Mouse (Mus musculus): ENCODE data around the gene Ifna7.

- TF ChIP-seq CTCF (conservative IDR thresholded peaks at IDR 0.05; ENCODE audit: low read length) (no peak), POU5F1 (IDR thresholded peaks at IDR 0.05; ENCODE audit: borderline replicate concordance, low read length) (no peak)
These were observed 3.6 kb downstream of the Ifna7 start, which contains the start of gene Ifna11 for GRCm38 (mm10) chr4:88819659-88820058.

Data from E14TG2a.4 (cell line).